Mouse (Mus musculus) liver, adult 2 months (tissue): Measurements from ENCODE around the gene Nr3c2. TPM values are rescaled to one million over a fixed set of nuclear protein-coding genes. Genes with fewer than 3 reads are reported as not detected.

Experiments
- DNase-seq: peaks from one replicate; pipeline ENCODE4 v3.0.0-alpha.2; 2011; ENCODE audit warnings: low read depth, low spot score; ENCODE audit errors: extremely low read depth
- H3K27ac ChIP-seq: fragments of 200-500 bp; replicated peaks from 2 replicates; pipeline ENCODE4 v1.5.1; 2012; ENCODE audit warnings: low read depth, mild to moderate bottlenecking, control low read depth, inconsistent platforms, low read length; ENCODE audit not compliant: insufficient read depth
- H3K27me3 ChIP-seq: fragments of 200-500 bp; 2 replicates; pipeline ENCODE4 v1.6.1; 2012; ENCODE audit warnings: mild to moderate bottlenecking, moderate library complexity, low read length, inconsistent platforms; ENCODE audit not compliant: control insufficient read depth, insufficient read depth
- H3K36me3 ChIP-seq: fragments of 200-500 bp; 2 replicates; pipeline ENCODE4 v1.6.1; 2012; ENCODE audit warnings: low read length, inconsistent platforms; ENCODE audit not compliant: control insufficient read depth, insufficient read depth
- H3K4me1 ChIP-seq: fragments of 200-500 bp; 2 replicates; pipeline ENCODE4 v1.6.1; 2011; ENCODE audit warnings: low read length; ENCODE audit not compliant: control insufficient read depth, insufficient read depth
- H3K4me3 ChIP-seq: fragments of 200-500 bp; 2 replicates; pipeline ENCODE4 v1.5.1; 2011; ENCODE audit warnings: low read depth, mild to moderate bottlenecking, control low read depth, low read length, moderate library complexity; ENCODE audit not compliant: insufficient read depth
- H3K79me2 ChIP-seq: fragments of 200-500 bp; 2 replicates; pipeline ENCODE4 v1.6.1; 2012; ENCODE audit warnings: inconsistent platforms, mild to moderate bottlenecking, low read length, moderate library complexity; ENCODE audit not compliant: control insufficient read depth, insufficient read depth
- H3K9ac ChIP-seq: fragments of 200-500 bp; 2 replicates; pipeline ENCODE4 v1.6.1; 2012; ENCODE audit warnings: low read depth, mild to moderate bottlenecking, control low read depth, inconsistent platforms, low read length
- CTCF ChIP-seq: fragments of 200-500 bp; IDR thresholded peaks from 2 replicates; pipeline ENCODE4 v1.5.1; 2011; ENCODE audit warnings: low read depth, low read length, control low read depth
- POLR2A ChIP-seq: fragments of 200-500 bp; IDR thresholded peaks from 2 replicates; pipeline ENCODE4 v1.6.1; 2011; ENCODE audit warnings: low read length, control low read depth; ENCODE audit not compliant: insufficient read depth; ENCODE audit errors: extremely low read depth
- WGBS: fragments of 180-500 bp; shearing (Covaris S2); methylation state at CpG from one replicate; pipeline ENCODE4 v1.1.7; 2018; 5-methylcytosine and 5-hydroxymethylcytosine counted together
- polyA plus RNA-seq: library from polyadenylated mRNA; depleted of rRNA; stranded (reverse); fragments of >200 nt; gene quantifications from 2 replicates; pipeline ENCODE4 v1.2.3, GENCODE M21; 2012
- total RNA-seq: library from RNA; depleted of rRNA; stranded (reverse); fragments of >200 nt; gene quantifications from 2 replicates; pipeline ENCODE4 v1.2.3, GENCODE M21; 2014

Nr3c2 gene
- total and polyA plus RNA-seq, 2 experiments: 4.7 to 14.8 TPM

GRCm38 (mm10) chr8:77232411-77232810 lies 333.2 kb downstream of the Nr3c2 start:
- H3K27me3 ChIP-seq: no peaks in the 10 kb centered on the region
- no peak overlapping the region for H3K9ac ChIP-seq
- DNase-seq: peak; percentile 61
- H3K36me3 ChIP-seq: no peaks in the 10 kb centered on the region
- TF ChIP-seq CTCF (no peak), POLR2A (no peak)
- H3K27ac ChIP-seq: no peak overlapping the region
- no peaks in the 10 kb centered on the region for H3K79me2 ChIP-seq
- peaks cover 5% of the 10 kb centered on the region for H3K4me1 ChIP-seq
- H3K4me3 ChIP-seq: no peak overlapping the region
- 83% methylated on average over 3 of the region's 3 CpGs for WGBS

- H3K36me3 ChIP-seq: no peaks in the 10 kb centered on the region
- no peaks in the 10 kb centered on the region for H3K27me3 ChIP-seq
- no peak overlapping the region for H3K27ac ChIP-seq
- H3K4me1 ChIP-seq: peaks cover 8% of the 10 kb centered on the region
- TF ChIP-seq CTCF: no peak
- no peak for TF ChIP-seq POLR2A
- no peaks in the 10 kb centered on the region for H3K79me2 ChIP-seq
- WGBS: 12% methylated on average over 1 of the region's 1 CpGs
- DNase-seq: peak; percentile 69
- H3K9ac ChIP-seq: no peak overlapping the region
- H3K4me3 ChIP-seq: no peak overlapping the region
These were observed 337.5 kb downstream of the Nr3c2 start for GRCm38 (mm10) chr8:77236701-77237100.

- Histone ChIP-seq H3K4me1 (peaks cover 5% of the 10 kb centered on the region), H3K27ac (no peak overlapping the region), H3K27me3 (no peaks in the 10 kb centered on the region), H3K4me3 (no peak overlapping the region), H3K79me2 (no peaks in the 10 kb centered on the region), H3K36me3 (peaks cover 4% of the 10 kb centered on the region; the same call in 1 of the 2 replicates), H3K9ac (no peak overlapping the region)
- no peak for DNase-seq
- no peak for TF ChIP-seq POLR2A
- no peak for TF ChIP-seq CTCF
These were observed 340.2 kb downstream of the Nr3c2 start for GRCm38 (mm10) chr8:77239462-77239861.

GRCm38 (mm10) chr8:77241381-77241780 lies 342.1 kb downstream of the Nr3c2 start:
- TF ChIP-seq POLR2A (no peak), CTCF (no peak)
- H3K36me3 ChIP-seq: peaks cover 4% of the 10 kb centered on the region; the same call in 1 of the 2 replicates
- no peaks in the 10 kb centered on the region for H3K27me3 ChIP-seq
- 38% methylated on average over 3 of the region's 3 CpGs for WGBS
- H3K9ac ChIP-seq: no peak overlapping the region
- no peak overlapping the region for H3K4me3 ChIP-seq
- H3K4me1 ChIP-seq: peaks cover 4% of the 10 kb centered on the region
- no peaks in the 10 kb centered on the region for H3K79me2 ChIP-seq
- H3K27ac ChIP-seq: no peak overlapping the region
- no peak for DNase-seq

GRCm38 (mm10) chr8:77250094-77250493 lies 350.9 kb downstream of the Nr3c2 start:
- 98% methylated on average over 3 of the region's 3 CpGs for WGBS
- H3K4me3 ChIP-seq: no peak overlapping the region
- TF ChIP-seq CTCF (no peak), POLR2A (no peak)

GRCm38 (mm10) chr8:77251134-77251533 lies 351.9 kb downstream of the Nr3c2 start:
- H3K27ac ChIP-seq: no peak overlapping the region
- H3K9ac ChIP-seq: no peak overlapping the region
- H3K27me3 ChIP-seq: no peaks in the 10 kb centered on the region
- no peak for DNase-seq
- no peaks in the 10 kb centered on the region for H3K36me3 ChIP-seq
- no peak overlapping the region for H3K4me3 ChIP-seq
- TF ChIP-seq CTCF (no peak), POLR2A (no peak)
- 98% methylated on average over 5 of the region's 5 CpGs for WGBS
- H3K79me2 ChIP-seq: no peaks in the 10 kb centered on the region
- no peaks in the 10 kb centered on the region for H3K4me1 ChIP-seq

More at GRCm38 (mm10) chr8:77250094-77250493, 350.9 kb downstream of the Nr3c2 start:
- Histone ChIP-seq H3K27ac (no peak overlapping the region), H3K4me1 (no peaks in the 10 kb centered on the region), H3K9ac (no peak overlapping the region), H3K36me3 (no peaks in the 10 kb centered on the region; the same call in 1 of the 2 replicates), H3K79me2 (no peaks in the 10 kb centered on the region), H3K27me3 (no peaks in the 10 kb centered on the region)
- DNase-seq: no peak
